Mouse (Mus musculus) forebrain, embryonic 16.5 days (tissue): ENCODE data around the gene Poc1b. TPM values are rescaled to one million over a fixed set of nuclear protein-coding genes. Genes with fewer than 3 reads are reported as not detected.
A peak's percentile ranks its signal among the peaks of the same experiment; 100 is the strongest.
"Not testable (repeated sequence)": the region's sequence is repeated elsewhere in the genome, so short reads cannot be mapped to it uniquely, and the experiment has no call there.

ENCODE experiments used
- ATAC-seq: fragments of 200-750 bp; cut with Nextera tagmentation; 2 replicates; pipeline ENCODE4 v1.8.0; 2017; ENCODE audit warnings: mild to moderate bottlenecking, moderate library complexity
- H3K27ac ChIP-seq: fragments of 300-500 bp; sonication (generic); 2 replicates; pipeline ENCODE4 v1.5.1; 2014; ENCODE audit warnings: low read length, control low read depth
- H3K27me3 ChIP-seq: fragments of 300-500 bp; sonication (generic); replicated peaks from 2 replicates; pipeline ENCODE4 v1.6.1; 2014; ENCODE audit warnings: low read length; ENCODE audit not compliant: control insufficient read depth, insufficient read depth
- H3K36me3 ChIP-seq: fragments of 300-500 bp; sonication (generic); 2 replicates; pipeline ENCODE4 v1.6.1; 2014; ENCODE audit not compliant: control insufficient read depth, insufficient read depth
- H3K4me1 ChIP-seq: fragments of 300-500 bp; sonication (generic); replicated peaks from 2 replicates; pipeline ENCODE4 v1.6.1; 2014; ENCODE audit warnings: low read length; ENCODE audit not compliant: control insufficient read depth, insufficient read depth
- H3K4me2 ChIP-seq: fragments of 300-500 bp; sonication (generic); 2 replicates; pipeline ENCODE4 v1.6.1; 2014; ENCODE audit warnings: mild to moderate bottlenecking, low read length, control low read depth
- H3K4me3 ChIP-seq: fragments of 300-500 bp; sonication (generic); replicated peaks from 2 replicates; pipeline ENCODE4 v1.5.1; 2014; ENCODE audit warnings: mild to moderate bottlenecking, low read length, control low read depth
- H3K9ac ChIP-seq: fragments of 300-500 bp; sonication (generic); replicated peaks from 2 replicates; pipeline ENCODE4 v1.6.1; 2014; ENCODE audit warnings: low read depth, low read length, control low read depth
- H3K9me3 ChIP-seq: fragments of 300-500 bp; sonication (generic); 2 replicates; pipeline ENCODE4 v1.6.1; 2016; ENCODE audit warnings: low read length; ENCODE audit not compliant: control insufficient read depth
- WGBS: fragments of 180-500 bp; shearing (Covaris S2); extraction: QIAGEN DNeasy Blood & Tissue Kit; methylation state at CpG from one replicate; pipeline ENCODE4 v1.1.7; 2014; 5-methylcytosine and 5-hydroxymethylcytosine counted together
- polyA plus RNA-seq: library from polyadenylated mRNA; unstranded; fragments of >200 nt; fragmentation: Nextera tagmentation; extraction: Ambion mirVana; gene quantifications from 2 replicates; pipeline ENCODE4 v1.2.1, GENCODE M21; 2015

Gene Poc1b
- polyA plus RNA-seq, 1 experiment from 2014 or later, result 14.1 TPM

DNA sequence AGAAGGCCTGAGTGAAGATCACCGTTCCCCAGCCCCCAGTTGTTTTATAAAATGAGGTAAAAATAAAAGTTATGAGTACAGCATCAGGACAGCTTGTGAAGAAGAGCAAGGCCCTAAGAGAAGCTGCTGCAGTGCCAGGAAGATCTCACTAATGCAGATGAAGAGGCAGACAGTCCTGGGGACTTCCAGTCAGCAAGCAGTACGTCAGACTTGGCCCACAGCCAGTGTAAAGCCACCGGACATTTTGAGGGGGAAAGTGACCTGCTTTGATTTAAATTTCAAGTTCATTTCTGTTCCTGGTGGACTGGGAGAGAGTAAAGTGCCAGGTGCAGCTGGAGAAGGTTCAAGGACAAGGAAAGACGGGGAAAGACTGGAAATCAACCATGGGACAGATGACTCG, 29.5 kb downstream of the Poc1b start:
- WGBS, result 61% methylated on average over 5 of the region's 5 CpGs
- Histone ChIP-seq H3K4me3 (no peak overlapping the region), H3K4me2 (no peak overlapping the region), H3K27ac (no peak overlapping the region), H3K36me3 (no peaks in the 10 kb centered on the region; the same call in 1 of the 2 replicates), H3K9me3 (no peaks in the 10 kb centered on the region), H3K4me1 (no peaks in the 10 kb centered on the region), H3K9ac (no peak overlapping the region), H3K27me3 (no peaks in the 10 kb centered on the region)
- no peak for ATAC-seq

DNA sequence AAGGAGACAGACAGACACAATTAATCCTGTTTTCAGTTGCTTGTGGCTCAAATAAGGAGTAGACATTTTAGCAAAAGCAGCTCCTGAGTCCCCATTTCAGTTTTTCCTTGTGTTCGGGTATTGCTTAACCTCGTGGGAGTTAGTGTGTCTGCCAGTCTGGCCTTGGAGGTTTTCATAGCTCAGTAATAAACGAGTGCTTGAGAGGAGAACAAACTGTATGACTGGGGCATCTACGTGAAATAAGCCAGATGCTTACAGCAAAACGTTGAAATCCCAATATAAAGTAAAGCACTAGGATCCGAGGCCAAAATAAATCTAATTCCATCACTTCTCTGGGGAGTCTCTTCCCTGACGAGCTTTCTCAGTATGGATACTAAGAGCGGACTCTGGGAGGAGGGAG, 38.8 kb downstream of the Poc1b start:
- Histone ChIP-seq H3K9ac (no peak overlapping the region), H3K27ac (no peak overlapping the region), H3K4me3 (no peak overlapping the region), H3K4me2 (no peak overlapping the region), H3K9me3 (no peaks in the 10 kb centered on the region), H3K27me3 (no peaks in the 10 kb centered on the region), H3K36me3 (peaks cover 7% of the 10 kb centered on the region), H3K4me1 (no peaks in the 10 kb centered on the region)
- no peak for ATAC-seq
- WGBS, result 88% methylated on average over 8 of the region's 8 CpGs

GRCm38 (mm10) chr10:99146596-99146995, 39.8 kb downstream of the Poc1b start:
- Histone ChIP-seq H3K4me2 (no peak overlapping the region), H3K4me1 (no peaks in the 10 kb centered on the region), H3K9ac (no peak overlapping the region), H3K27ac (no peak overlapping the region), H3K36me3 (peaks cover 7% of the 10 kb centered on the region), H3K27me3 (no peaks in the 10 kb centered on the region), H3K9me3 (no peaks in the 10 kb centered on the region), H3K4me3 (no peak overlapping the region)
- ATAC-seq, result no peak
- 95% methylated on average over 8 of the region's 8 CpGs for WGBS

DNA sequence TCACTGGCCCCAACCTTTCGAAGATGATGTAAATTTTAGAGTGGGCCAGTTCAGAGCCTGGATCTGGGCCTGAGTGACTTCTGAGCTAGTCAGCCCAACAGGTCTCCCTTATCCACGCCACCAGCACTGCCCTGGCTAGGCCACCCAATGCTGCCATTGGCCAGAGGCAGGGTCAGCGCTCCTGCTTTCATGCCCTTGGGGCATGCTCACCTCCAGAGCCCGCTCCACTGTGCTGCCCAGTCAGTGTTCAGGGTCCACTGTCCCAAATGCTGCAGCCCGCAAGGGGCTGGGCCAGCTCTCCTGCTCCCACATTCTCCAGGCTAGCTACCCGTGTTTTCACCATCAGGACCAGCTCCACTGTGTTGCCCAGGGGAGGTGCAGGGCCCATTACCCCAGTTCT, 43.2 kb downstream of the Poc1b start:
- Histone ChIP-seq H3K27me3 (no peaks in the 10 kb centered on the region), H3K9ac (no peak overlapping the region), H3K36me3 (peaks cover 4% of the 10 kb centered on the region), H3K4me3 (no peak overlapping the region), H3K4me1 (no peaks in the 10 kb centered on the region), H3K27ac (no peak overlapping the region), H3K9me3 (no peaks in the 10 kb centered on the region), H3K4me2 (no peak overlapping the region)
- WGBS, result 92% methylated on average over 6 of the region's 6 CpGs
- ATAC-seq, result no peak

DNA sequence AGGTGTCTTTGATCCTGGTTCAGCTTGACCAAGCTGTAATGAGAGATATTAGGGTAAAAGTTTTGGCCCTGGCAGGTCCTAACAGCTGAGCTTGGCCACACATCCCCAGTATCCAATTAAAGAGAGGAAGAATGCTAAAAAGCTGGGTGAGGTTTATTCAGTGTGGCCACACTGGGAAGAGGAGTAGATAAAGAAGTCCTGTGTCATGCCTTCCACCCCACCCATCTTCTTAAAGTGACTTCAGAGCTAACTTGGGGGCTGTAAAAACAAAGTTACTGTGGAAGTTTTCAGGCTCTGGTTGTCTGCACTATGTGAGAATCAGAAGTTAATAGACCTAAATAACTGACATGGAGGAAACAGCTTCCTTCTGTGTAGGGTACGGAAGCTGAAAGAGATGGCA, 44.7 kb downstream of the Poc1b start:
- H3K36me3 ChIP-seq, result peaks cover 6% of the 10 kb centered on the region
- no peak for ATAC-seq
- 93% methylated on average over 1 of the region's 1 CpGs for WGBS

GRCm38 (mm10) chr10:99152063-99152462, 45.2 kb downstream of the Poc1b start:
- H3K27ac ChIP-seq, result no peak overlapping the region
- H3K4me1 ChIP-seq, result no peaks in the 10 kb centered on the region
- ATAC-seq, result no peak
- H3K27me3 ChIP-seq, result no peaks in the 10 kb centered on the region
- H3K9ac ChIP-seq, result no peak overlapping the region
- H3K4me2 ChIP-seq, result no peak overlapping the region
- H3K4me3 ChIP-seq, result no peak overlapping the region
- H3K9me3 ChIP-seq, result no peaks in the 10 kb centered on the region
- WGBS, result 95% methylated on average over 6 of the region's 6 CpGs
- peaks cover 8% of the 10 kb centered on the region for H3K36me3 ChIP-seq

More for the DNA sequence above, 44.7 kb downstream of the Poc1b start:
- no peaks in the 10 kb centered on the region for H3K9me3 ChIP-seq
- H3K9ac ChIP-seq, result no peak overlapping the region
- no peaks in the 10 kb centered on the region for H3K4me1 ChIP-seq
- H3K4me3 ChIP-seq, result no peak overlapping the region
- H3K4me2 ChIP-seq, result no peak overlapping the region
- H3K27me3 ChIP-seq, result no peaks in the 10 kb centered on the region
- H3K27ac ChIP-seq, result no peak overlapping the region

- H3K9me3 ChIP-seq, result no peaks in the 10 kb centered on the region
- no peak for ATAC-seq
- no peaks in the 10 kb centered on the region for H3K4me1 ChIP-seq
- H3K4me2 ChIP-seq, result no peak overlapping the region
- H3K4me3 ChIP-seq, result no peak overlapping the region
- H3K27ac ChIP-seq, result no peak overlapping the region
- 84% methylated on average over 8 of the region's 8 CpGs for WGBS
- no peaks in the 10 kb centered on the region for H3K27me3 ChIP-seq
- peaks cover 8% of the 10 kb centered on the region for H3K36me3 ChIP-seq
- no peak overlapping the region for H3K9ac ChIP-seq
Observed at GRCm38 (mm10) chr10:99154635-99155034, 47.8 kb downstream of the Poc1b start.

GRCm38 (mm10) chr10:99156808-99157207, 50.0 kb downstream of the Poc1b start:
- no peak overlapping the region for H3K27ac ChIP-seq
- WGBS, result 92% methylated on average over 5 of the region's 5 CpGs
- no peak overlapping the region for H3K4me2 ChIP-seq
- H3K27me3 ChIP-seq, result no peaks in the 10 kb centered on the region
- H3K9me3 ChIP-seq, result no peaks in the 10 kb centered on the region
- peaks cover 13% of the 10 kb centered on the region for H3K36me3 ChIP-seq
- no peaks in the 10 kb centered on the region for H3K4me1 ChIP-seq
- ATAC-seq, result no peak
- H3K4me3 ChIP-seq, result no peak overlapping the region
- no peak overlapping the region for H3K9ac ChIP-seq

DNA sequence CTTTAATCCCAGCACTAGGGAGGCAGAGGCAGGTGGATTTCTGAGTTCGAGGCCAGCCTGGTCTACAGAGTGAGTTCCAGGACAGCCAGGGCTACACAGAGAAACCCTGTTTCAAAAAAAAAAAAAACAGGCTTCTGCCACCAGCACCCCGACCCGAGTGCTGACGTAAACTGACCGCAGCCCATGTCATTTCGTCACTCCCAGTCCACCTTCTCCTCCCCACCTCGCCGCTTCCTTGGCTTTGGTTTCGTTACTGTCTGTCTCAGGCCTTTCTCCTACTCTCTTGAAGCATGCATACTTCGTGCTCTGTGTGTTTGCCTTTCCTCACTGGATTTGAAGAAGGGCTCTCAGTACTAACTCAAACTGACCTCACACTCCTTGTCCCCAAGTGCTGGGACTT, 50.9 kb downstream of the Poc1b start:
- not testable (repeated sequence) for H3K4me2 ChIP-seq, H3K9me3 ChIP-seq, H3K9ac ChIP-seq, H3K27me3 ChIP-seq, H3K4me3 ChIP-seq, H3K4me1 ChIP-seq, ATAC-seq, H3K27ac ChIP-seq
- WGBS, result 93% methylated on average over 10 of the region's 10 CpGs
- peaks cover 13% of the 10 kb centered on the region for H3K36me3 ChIP-seq

DNA sequence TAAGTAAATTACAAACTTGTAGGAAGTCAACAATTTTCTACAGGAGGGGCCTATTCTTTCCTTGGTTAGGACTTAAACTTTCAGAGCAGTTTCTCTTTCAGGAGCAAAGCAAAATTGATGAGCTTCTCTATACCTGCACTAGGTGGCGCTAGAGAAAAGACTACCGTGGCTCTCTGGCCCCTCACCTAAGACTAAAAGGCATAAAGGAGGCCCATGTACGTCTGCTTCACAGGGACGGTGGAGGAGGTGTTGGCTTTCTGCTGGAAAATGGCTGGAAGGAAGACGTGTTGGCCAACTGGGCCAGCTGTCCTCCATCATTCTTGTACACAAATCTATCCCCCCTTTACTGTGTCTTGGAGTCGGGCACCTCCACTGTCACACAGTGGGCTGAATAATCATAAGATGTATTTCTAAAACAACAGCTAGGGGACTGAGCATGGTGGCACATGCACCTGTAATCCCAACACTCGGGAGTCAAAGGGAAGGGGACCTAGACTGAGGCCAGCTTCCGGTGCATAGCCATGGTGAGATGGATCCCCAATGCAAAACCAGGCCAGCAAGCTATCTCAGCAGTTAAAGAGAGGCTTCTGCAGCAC, 55.2 kb downstream of the Poc1b start:
- ATAC-seq, result peak; percentile 45; the same call in 1 of the 2 replicates
- 34% methylated on average over 8 of the region's 8 CpGs for whole genome bisulfite sequencing
- Histone ChIP-seq H3K27me3 (no peaks in the 10 kb centered on the region), H3K4me2 (no peak overlapping the region), H3K9ac (no peak overlapping the region), H3K4me3 (no peak overlapping the region), H3K9me3 (no peaks in the 10 kb centered on the region), H3K36me3 (0 out of 2 replicates have a peak, but pooled peaks cover 5% of the 10 kb centered on the region), H3K27ac (no peak overlapping the region), H3K4me1 (no peaks in the 10 kb centered on the region)
